Mouse (Mus musculus) testis, adult 2 months (tissue): Measurements from ENCODE around the gene Serpina3a. TPM values are rescaled to one million over a fixed set of nuclear protein-coding genes. Genes with fewer than 3 reads are reported as not detected.

Experiments used
- H3K27ac ChIP-seq: fragments of 200-500 bp; 2 replicates; pipeline ENCODE4 v1.5.1; 2012; ENCODE audit warnings: low read depth, low read length; ENCODE audit not compliant: control insufficient read depth, insufficient read depth
- H3K27me3 ChIP-seq: fragments of 200-500 bp; 2 replicates; pipeline ENCODE4 v1.6.1; 2012; ENCODE audit warnings: mild to moderate bottlenecking, low read length, moderate library complexity; ENCODE audit not compliant: control insufficient read depth, insufficient read depth
- H3K36me3 ChIP-seq: fragments of 200-500 bp; 2 replicates; pipeline ENCODE4 v1.6.1; 2012; ENCODE audit warnings: mild to moderate bottlenecking, low read length; ENCODE audit not compliant: control insufficient read depth, insufficient read depth
- H3K4me1 ChIP-seq: fragments of 200-500 bp; 2 replicates; pipeline ENCODE4 v1.6.1; 2012; ENCODE audit warnings: low read length; ENCODE audit not compliant: control insufficient read depth, insufficient read depth
- H3K4me3 ChIP-seq: fragments of 200-500 bp; 2 replicates; pipeline ENCODE4 v1.5.1; 2012; ENCODE audit warnings: low read depth, mild to moderate bottlenecking, low read length, moderate library complexity, mixed read lengths; ENCODE audit not compliant: control insufficient read depth
- CTCF ChIP-seq: fragments of 200-500 bp; IDR thresholded peaks from 2 replicates; pipeline ENCODE4 v1.5.1; 2012; ENCODE audit warnings: low read depth, mild to moderate bottlenecking, inconsistent platforms, low read length, moderate library complexity; ENCODE audit not compliant: control insufficient read depth, insufficient read depth, insufficient replicate concordance
- POLR2A ChIP-seq: fragments of 200-500 bp; IDR thresholded peaks from 2 replicates; pipeline ENCODE4 v1.6.1; 2012; ENCODE audit warnings: low read depth, mild to moderate bottlenecking, inconsistent platforms, low read length, moderate library complexity; ENCODE audit not compliant: control insufficient read depth
- polyA plus RNA-seq: library from polyadenylated mRNA; depleted of rRNA; stranded (reverse); fragments of >200 nt; gene quantifications from 2 replicates; pipeline ENCODE4 v1.2.3, GENCODE M21; 2012

Gene Serpina3a
- polyA plus RNA-seq, 1 experiment, result 25.2 TPM

DNA sequence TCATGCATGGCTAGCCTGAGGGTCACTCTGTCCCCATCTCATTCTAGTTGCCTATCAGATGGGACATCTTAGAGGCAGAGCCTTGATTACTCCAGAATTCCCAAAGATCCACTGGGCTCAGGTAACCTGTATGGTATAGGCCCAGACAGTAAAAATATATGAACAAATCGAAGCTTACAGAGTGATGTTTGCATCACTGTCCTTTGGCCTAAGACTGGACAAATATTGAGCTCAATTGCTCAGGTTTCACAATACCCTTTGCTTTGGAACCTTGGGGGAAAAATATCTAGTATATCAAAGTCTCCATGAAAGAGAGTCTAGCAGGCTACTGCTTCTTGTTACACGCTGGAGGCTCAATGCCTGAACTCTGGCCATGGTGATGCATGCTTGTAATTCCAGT, 22.4 kb upstream of the Serpina3a start:
- Histone ChIP-seq H3K4me1 (no peaks in the 10 kb centered on the region), H3K4me3 (no peak overlapping the region), H3K27ac (no peak overlapping the region), H3K27me3 (no peaks in the 10 kb centered on the region), H3K36me3 (no peaks in the 10 kb centered on the region)
- TF ChIP-seq CTCF, result no peak
- TF ChIP-seq POLR2A, result no peak

DNA sequence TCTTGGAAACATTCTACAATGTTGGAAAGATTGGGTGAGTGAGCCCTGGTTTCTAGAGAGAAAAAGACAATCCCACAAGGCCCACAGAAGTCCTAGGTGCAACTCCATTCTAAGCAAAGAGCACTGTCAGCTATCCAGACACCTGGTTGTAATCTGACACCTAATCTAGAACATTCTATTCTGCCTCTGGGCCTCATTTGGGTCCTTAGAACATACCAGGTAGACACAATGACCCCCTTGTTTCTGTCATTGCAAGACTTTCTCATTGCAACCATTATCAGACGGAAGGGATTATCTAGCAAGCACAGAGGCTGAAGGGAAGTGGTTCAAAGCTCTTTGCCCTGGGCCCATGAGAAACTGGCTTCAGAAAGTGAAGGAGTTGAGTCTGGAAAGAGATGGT, 21.2 kb upstream of the Serpina3a start:
- Histone ChIP-seq H3K4me1 (no peaks in the 10 kb centered on the region), H3K27me3 (no peaks in the 10 kb centered on the region), H3K4me3 (no peak overlapping the region), H3K27ac (peak overlapping the region; percentile 47), H3K36me3 (no peaks in the 10 kb centered on the region)
- no peak for TF ChIP-seq POLR2A
- no peak for TF ChIP-seq CTCF

DNA sequence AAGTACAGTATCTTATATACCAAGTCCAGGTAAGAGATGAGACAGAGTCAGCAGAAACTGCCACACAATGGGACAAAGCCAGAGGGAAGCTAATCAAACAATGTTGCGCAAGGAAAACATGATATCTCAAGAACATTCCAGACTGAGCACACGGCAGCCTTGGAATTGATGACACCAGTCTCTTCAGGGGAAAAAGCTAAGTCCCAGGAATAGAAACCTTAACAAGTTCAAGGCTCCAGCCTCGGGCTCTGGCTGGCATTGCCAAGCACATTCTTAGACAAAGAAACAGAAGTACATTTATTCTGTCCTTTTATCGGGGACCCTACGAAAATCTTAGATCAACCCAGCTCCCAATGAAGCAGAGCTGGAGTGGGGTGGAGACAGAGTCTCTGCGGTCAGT, 11.8 kb upstream of the Serpina3a start, which contains the start of gene Serpina5:
Serpina5 (plus strand) TSS at position 346 of the 400 bp plus-strand sequence.
- peak within 1 kb of the TSS; percentile 59 for H3K27ac ChIP-seq
- no peak within 1 kb of the TSS; the same call in none of the 2 replicates for H3K4me3 ChIP-seq
- no peaks in the 10 kb centered on the region for H3K4me1 ChIP-seq
- TF ChIP-seq CTCF, result no peak
- H3K36me3 ChIP-seq, result no peaks in the 10 kb centered on the region
- H3K27me3 ChIP-seq, result no peaks in the 10 kb centered on the region

DNA sequence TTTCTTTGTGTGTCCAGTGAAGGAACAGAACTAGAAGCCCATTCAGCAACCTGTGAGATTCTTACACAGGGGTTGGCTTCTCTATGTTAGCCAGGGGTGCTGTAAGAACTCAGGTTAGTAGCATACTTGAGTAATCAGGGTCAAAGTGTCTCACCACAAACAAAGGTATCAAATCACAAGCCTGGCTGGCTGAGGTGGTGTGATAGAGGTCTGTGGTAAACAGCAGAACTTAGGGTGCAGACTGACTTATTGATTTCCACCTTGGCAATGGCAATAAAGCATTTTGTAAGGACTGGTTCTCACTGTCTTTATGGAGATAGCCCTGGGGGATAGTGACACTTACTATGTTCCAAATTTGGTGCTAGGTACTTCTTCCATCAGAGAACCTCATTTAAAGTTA, 6.7 kb upstream of the Serpina3a start:
- H3K4me3 ChIP-seq, result no peak overlapping the region
- H3K4me1 ChIP-seq, result no peaks in the 10 kb centered on the region
- no peaks in the 10 kb centered on the region for H3K36me3 ChIP-seq
- H3K27ac ChIP-seq, result no peak overlapping the region
- H3K27me3 ChIP-seq, result no peaks in the 10 kb centered on the region
- TF ChIP-seq POLR2A (no peak), CTCF (no peak)

DNA sequence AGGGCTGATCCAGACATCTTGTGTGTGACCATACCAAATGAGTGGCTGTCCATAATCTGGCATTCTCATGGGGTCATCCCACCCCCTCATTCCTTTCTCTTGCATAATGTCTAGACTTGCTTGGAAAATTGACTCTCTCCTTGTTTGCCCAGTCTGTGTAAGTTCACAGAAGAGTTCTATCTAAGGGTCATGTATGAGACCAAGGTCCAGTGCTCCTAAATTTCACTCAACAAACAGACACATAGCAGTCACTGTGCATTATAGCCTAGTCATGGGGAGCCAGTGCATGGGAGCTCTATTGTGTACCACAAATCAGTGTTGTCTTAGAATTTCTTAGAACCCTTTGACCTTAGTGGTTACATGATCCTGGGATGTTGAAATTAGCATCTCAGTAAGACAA, 5.6 kb upstream of the Serpina3a start:
- no peaks in the 10 kb centered on the region for H3K4me1 ChIP-seq
- no peak overlapping the region for H3K27ac ChIP-seq
- no peak for TF ChIP-seq POLR2A
- TF ChIP-seq CTCF, result no peak
- no peaks in the 10 kb centered on the region for H3K27me3 ChIP-seq
- H3K36me3 ChIP-seq, result no peaks in the 10 kb centered on the region
- H3K4me3 ChIP-seq, result no peak overlapping the region

DNA sequence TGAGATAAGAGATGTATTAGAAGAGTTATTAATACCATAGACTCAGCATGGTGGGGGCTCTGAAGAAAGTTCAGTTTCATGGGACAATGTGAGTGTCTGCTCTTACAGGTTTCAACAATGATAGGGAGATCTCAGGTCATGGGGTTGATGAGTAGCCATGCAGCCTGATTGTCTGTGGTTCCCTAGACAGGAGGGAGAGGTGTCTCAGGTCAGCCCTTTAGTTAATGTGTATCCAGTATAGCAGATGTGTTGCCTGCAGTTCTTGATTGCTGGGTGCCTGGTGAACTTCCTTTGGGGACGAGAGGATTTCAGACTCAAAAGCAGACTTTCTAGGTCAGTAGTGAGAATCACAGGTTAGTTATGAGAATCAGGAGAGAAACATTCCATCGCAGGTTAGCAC, 4.0 kb upstream of the Serpina3a start:
- no peaks in the 10 kb centered on the region for H3K27me3 ChIP-seq
- no peak overlapping the region for H3K27ac ChIP-seq
- no peaks in the 10 kb centered on the region for H3K4me1 ChIP-seq
- H3K36me3 ChIP-seq, result no peaks in the 10 kb centered on the region
- TF ChIP-seq POLR2A, result no peak
- TF ChIP-seq CTCF, result no peak
- no peak overlapping the region for H3K4me3 ChIP-seq

DNA sequence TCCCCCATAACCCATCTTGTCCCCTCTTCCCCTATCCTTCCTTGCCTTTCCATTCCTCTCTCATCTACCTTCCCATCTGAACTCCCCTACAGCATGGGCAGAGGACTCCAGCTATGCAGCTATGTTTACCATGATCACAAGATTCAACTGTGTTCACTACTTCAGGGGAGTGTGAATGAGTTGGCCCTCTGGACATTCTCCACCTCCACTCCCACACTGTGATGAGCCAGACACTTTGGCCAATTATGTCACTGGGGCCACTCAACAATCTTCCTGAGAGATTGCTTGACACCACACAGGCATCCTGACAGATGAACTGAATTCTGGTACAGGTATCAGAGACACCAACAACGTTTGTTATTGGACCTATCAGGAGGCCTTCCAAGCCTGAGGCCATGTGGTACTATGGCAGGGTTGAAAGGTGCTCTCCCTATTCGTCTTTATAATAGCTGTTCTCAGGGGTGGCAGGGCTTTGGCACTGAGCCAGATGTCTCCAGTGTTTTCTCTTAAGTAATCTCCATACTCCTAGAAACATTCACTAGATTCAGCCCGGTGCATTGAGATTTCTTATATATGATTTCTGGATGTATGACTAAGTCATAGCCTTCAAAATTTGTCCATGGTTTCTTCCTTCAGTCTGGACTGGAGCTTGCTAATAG, 2.5 kb downstream of the Serpina3a start:
- Histone ChIP-seq H3K27ac (no peak overlapping the region), H3K27me3 (no peaks in the 10 kb centered on the region), H3K4me3 (no peak overlapping the region), H3K36me3 (no peaks in the 10 kb centered on the region), H3K4me1 (no peaks in the 10 kb centered on the region)
- no peak for TF ChIP-seq CTCF
- TF ChIP-seq POLR2A, result no peak

DNA sequence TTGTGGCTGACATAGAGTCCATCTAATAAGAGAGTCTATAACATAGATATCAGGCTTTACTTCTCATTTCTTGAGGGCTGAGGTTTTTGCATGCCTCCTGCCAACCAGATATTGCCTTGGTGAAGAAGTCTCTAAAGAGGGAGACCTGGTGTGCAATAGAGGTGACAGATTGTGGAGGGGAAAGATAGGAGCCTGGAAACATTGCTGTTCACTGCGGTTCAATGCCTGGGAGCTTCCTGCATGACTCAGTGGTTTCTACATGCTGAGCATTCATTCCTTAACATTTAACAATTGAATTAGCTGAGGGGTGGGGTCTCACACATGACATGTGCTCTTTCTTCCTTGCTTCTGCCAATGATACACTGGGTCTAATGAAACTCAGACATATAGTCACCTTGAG, 10.6 kb downstream of the Serpina3a start:
- no peaks in the 10 kb centered on the region for H3K27me3 ChIP-seq
- H3K4me3 ChIP-seq, result no peak overlapping the region
- no peaks in the 10 kb centered on the region for H3K4me1 ChIP-seq
- TF ChIP-seq POLR2A (no peak), CTCF (no peak)
- no peaks in the 10 kb centered on the region for H3K36me3 ChIP-seq
- no peak overlapping the region for H3K27ac ChIP-seq
